7 mouse cellular contexts compared by ENCODE assay signal in genomic region chr16:97165444-97166121, GRCm38 (mm10). TPM values are rescaled to one million over a fixed set of nuclear protein-coding genes. Genes with fewer than 3 reads are reported as not detected.
DNase-seq lines count a peak whose midpoint lies in the region; ATAC-seq and TF ChIP-seq lines count a peak whose summit lies in the region.

No protein-coding gene starts in this region.

- H3K27ac ChIP-seq in hindbrain, postnatal 0 days: peak overlapping the region; percentile 69

- TF ChIP-seq CTCF in hindbrain, postnatal 0 days (IDR thresholded peaks at IDR 0.05; ENCODE audit: low read depth): peak; percentile 92

- no peaks in the 10 kb centered on the region for H3K9me3 ChIP-seq in hindbrain, postnatal 0 days (ENCODE audit: low read length)

- WGBS in hindbrain, postnatal 0 days: under 1% methylated on average over 21 of the region's 21 CpGs

- ATAC-seq in activated CD4-positive, CD25-positive, alpha-beta regulatory T cell, adult 4 months: peak; percentile 63
- peak; percentile 74 for ATAC-seq in frontal cortex, adult (ENCODE audit: low TSS enrichment)
- ATAC-seq in hindbrain, postnatal 0 days: peak; percentile 80

- no peaks in the 10 kb centered on the region for H3K27me3 ChIP-seq in hindbrain, postnatal 0 days (ENCODE audit: insufficient read depth, low read length)

- H3K4me1 ChIP-seq in hindbrain, postnatal 0 days (ENCODE audit: insufficient read depth, low read length): peaks cover 4% of the 10 kb centered on the region; the same call in 1 of the 2 replicates

- H3K9ac ChIP-seq in hindbrain, postnatal 0 days (replicated peaks; ENCODE audit: low read length): peak overlapping the region; percentile 39

- H3K4me2 ChIP-seq in hindbrain, postnatal 0 days (ENCODE audit: low read depth, low read length): peak overlapping the region; percentile 79

- peak; percentile 70 for DNase-seq in cerebellum, adult 9-10 months
- DNase-seq in hindbrain, postnatal 0 days (ENCODE audit: low spot score): peak; percentile 92
- DNase-seq in left cerebral cortex, adult 8-10 months (ENCODE audit: low spot score in 2 of 2): peak; percentile 39 to 69
- DNase-seq in lung, postnatal 4 days: peak; percentile 31
- peak; percentile 67 for DNase-seq in right cerebral cortex, postnatal 14 days

- H3K36me3 ChIP-seq in hindbrain, postnatal 0 days (ENCODE audit: insufficient read depth, low read length): no peaks in the 10 kb centered on the region

- H3K4me3 ChIP-seq in hindbrain, postnatal 0 days (ENCODE audit: low read length): peak overlapping the region; percentile 41

RNA-seq across cellular contexts. Expression of gene Dscam, which starts 5.0 kb away (rescaled TPM):
- under 1 TPM; 0.25 to 0.55 TPM for polyA plus RNA-seq in activated CD4-positive, CD25-positive, alpha-beta regulatory T cell, adult 4 months (2017; shearing (Covaris generic))
- 42.8 and 47.1 TPM in 2 replicates for total RNA-seq in hindbrain, postnatal 0 days (2014; rRNA removed)
- 10.3 and 10.4 TPM in 2 replicates for polyA plus RNA-seq in hindbrain, postnatal 0 days (2015; fragmentation: Nextera tagmentation; extraction: Ambion mirVana)
- 10 to 100 TPM; 31.5 to 41.2 (median 37.1) TPM for total RNA-seq in left cerebral cortex, adult 8-10 months (2022)

Comparison
In these comparisons a context has a peak if more than half of its experiments do, and no peak if none do; other contexts are left out.
1. Peak in every context shown above with its lines: DNase-seq, ATAC-seq, H3K4me3 ChIP-seq and H3K27ac ChIP-seq.
2. DNase-seq: peak in every context shown above with its lines; median percentile 92 in hindbrain, postnatal 0 days; 70 in cerebellum, adult 9-10 months; 67 in right cerebral cortex, postnatal 14 days; 54 in left cerebral cortex, adult 8-10 months; 31 in lung, postnatal 4 days.